ENCODE assay signal across 33 mouse cellular contexts in the genomic region with DNA sequence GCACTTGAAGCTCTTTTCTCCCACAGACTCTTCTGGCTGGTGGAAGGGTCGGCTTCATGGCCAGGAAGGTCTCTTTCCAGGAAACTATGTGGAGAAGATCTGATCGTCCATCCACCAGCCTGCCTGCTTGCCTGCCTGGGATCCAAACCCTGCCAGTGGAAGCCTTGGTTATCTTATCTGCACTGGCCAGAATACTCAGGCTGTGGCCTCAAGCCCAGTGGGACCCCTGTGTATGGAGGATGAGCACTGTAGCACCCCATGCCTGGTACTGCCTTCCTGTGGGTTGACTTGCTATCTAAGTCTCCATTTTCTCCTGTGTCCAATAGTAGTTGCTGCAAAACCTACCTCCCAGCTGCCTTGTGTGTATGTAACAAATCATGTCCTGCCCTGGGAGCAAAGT. TPM values are rescaled to one million over a fixed set of nuclear protein-coding genes. Genes with fewer than 3 reads are reported as not detected.
DNase-seq lines count a peak whose midpoint lies in the region; ATAC-seq lines count a peak whose summit lies in the region.
"Had no signal": no experiment of that assay in that cellular context is flagged by ENCODE, and none has a peak within 500 bp of the region (broad histone marks: within the 10 kb centered on the region; RNA-seq: fewer than 3 reads in every experiment).

No protein-coding gene starts in this region.

- no peak overlapping the region for H3K4me2 ChIP-seq in liver, embryonic 15.5 days
- H3K4me2 ChIP-seq: embryonic facial prominence, embryonic 13.5 days; forebrain, embryonic 15.5 days; heart, embryonic 13.5 days; hindbrain, embryonic 12.5 days; limb, embryonic 15.5 days; lung, embryonic 15.5 days had no signal

- peak; percentile 58; the same call in 1 of the 2 replicates for ATAC-seq in liver, embryonic 15.5 days (ENCODE audit: insufficient read depth)
- ATAC-seq: activated CD4-positive, CD25-positive, alpha-beta regulatory T cell, adult 4 months; forebrain, embryonic 15.5 days; intestine, embryonic 16.5 days; midbrain, embryonic 16.5 days had no signal

- intact Hi-C loops in heart, postnatal 36 days (cut with DNase I), result no loop called here

- H3K36me3 ChIP-seq in liver, embryonic 15.5 days (replicated peaks), result no peaks in the 10 kb centered on the region
- H3K36me3 ChIP-seq: embryonic facial prominence, embryonic 13.5 days; forebrain, embryonic 10.5 days; forebrain, embryonic 15.5 days; heart, embryonic 13.5 days; hindbrain, embryonic 12.5 days; limb, embryonic 10.5 days; limb, embryonic 15.5 days; lung, embryonic 15.5 days; midbrain, embryonic 10.5 days had no signal

- no peak overlapping the region for H3K4me3 ChIP-seq in liver, embryonic 15.5 days (replicated peaks)
- H3K4me3 ChIP-seq: embryonic facial prominence, embryonic 13.5 days; forebrain, embryonic 10.5 days; forebrain, embryonic 15.5 days; gastrocnemius, adult 2 months; heart, adult 2 months; heart, embryonic 13.5 days; hindbrain, embryonic 12.5 days; limb, embryonic 10.5 days; limb, embryonic 15.5 days; lung, embryonic 15.5 days; midbrain, embryonic 10.5 days had no signal

- no peaks in the 10 kb centered on the region for H3K27me3 ChIP-seq in liver, embryonic 15.5 days
- H3K27me3 ChIP-seq: CH12.LX; embryonic facial prominence, embryonic 13.5 days; forebrain, embryonic 15.5 days; heart, embryonic 13.5 days; hindbrain, embryonic 12.5 days; limb, embryonic 15.5 days; lung, embryonic 15.5 days had no signal

- 21% methylated on average over 2 of the region's 2 CpGs for WGBS in liver, embryonic 15.5 days (ENCODE audit: insufficient replicate concordance)

- DNase-seq in heart, adult 11 months, result peak; percentile 81
- no peak for DNase-seq in heart, postnatal 36 days
- peak; percentile 12 to 53 for DNase-seq in spleen, postnatal 4 days (ENCODE audit: low spot score in 2 of 2)
- DNase-seq in spleen, adult 12 weeks (ENCODE audit: low spot score), result no peak
- no peak for DNase-seq in lung, postnatal 36 days
- no peak for DNase-seq in embryo, embryonic 10.5 days (ENCODE audit: low spot score)
- DNase-seq: adrenal gland, adult 2 months; cerebellum, adult 8-10 months; cerebellum, postnatal 25 days; gastrocnemius, adult 2 months; gastrocnemius, postnatal 36 days; heart, adult 2 months; heart, postnatal 10 days; kidney, adult 9 months; kidney, postnatal 10 days; right cerebral cortex, postnatal 25 days; spleen, adult 18-20 months had no signal

- H3K9me3 ChIP-seq in liver, embryonic 15.5 days (replicated peaks), result no peaks in the 10 kb centered on the region
- H3K9me3 ChIP-seq: embryonic facial prominence, embryonic 13.5 days; forebrain, embryonic 10.5 days; forebrain, embryonic 15.5 days; heart, embryonic 13.5 days; hindbrain, embryonic 12.5 days; limb, embryonic 10.5 days; limb, embryonic 15.5 days; lung, embryonic 15.5 days; midbrain, embryonic 10.5 days had no signal

- H3K4me1 ChIP-seq in liver, embryonic 15.5 days (replicated peaks), result peaks cover 8% of the 10 kb centered on the region
- H3K4me1 ChIP-seq: embryonic facial prominence, embryonic 13.5 days; forebrain, embryonic 10.5 days; forebrain, embryonic 15.5 days; heart, embryonic 13.5 days; hindbrain, embryonic 12.5 days; limb, embryonic 10.5 days; limb, embryonic 15.5 days; lung, embryonic 15.5 days; midbrain, embryonic 10.5 days had no signal

- no peak overlapping the region for H3K27ac ChIP-seq in liver, embryonic 15.5 days (replicated peaks)
- H3K27ac ChIP-seq: embryonic facial prominence, embryonic 13.5 days; forebrain, embryonic 10.5 days; forebrain, embryonic 15.5 days; gastrocnemius, adult 2 months; heart, adult 2 months; heart, embryonic 13.5 days; hindbrain, embryonic 12.5 days; limb, embryonic 10.5 days; limb, embryonic 15.5 days; lung, embryonic 15.5 days; midbrain, embryonic 10.5 days; stomach, postnatal 0 days had no signal

- no peak overlapping the region for H3K9ac ChIP-seq in liver, embryonic 15.5 days
- H3K9ac ChIP-seq: embryonic facial prominence, embryonic 13.5 days; forebrain, embryonic 15.5 days; heart, embryonic 13.5 days; hindbrain, embryonic 12.5 days; limb, embryonic 15.5 days; lung, embryonic 15.5 days had no signal

RNA-seq across cellular contexts. Expression of gene Zfp414, which starts 21.6 kb away (rescaled TPM):
- 10 to 100 TPM in 1 of 2 experiments, 1 to 10 TPM in 1; 9.8 to 10.6 TPM for total RNA-seq in heart, postnatal 36 days (2021)
- 16.9 and 18.2 TPM in 2 replicates for polyA plus RNA-seq in liver, embryonic 15.5 days (2015; fragmentation: Nextera tagmentation; extraction: Ambion mirVana)

RNA-seq across cellular contexts. Expression of gene Pram1, which starts 30.6 kb away (rescaled TPM):
- total RNA-seq in heart, postnatal 36 days (2021), result under 1 TPM in 1 of 2 experiments, not detected in 1; 0.22 TPM
- 4.2 and 4.8 TPM in 2 replicates for polyA plus RNA-seq in liver, embryonic 15.5 days (2015; fragmentation: Nextera tagmentation; extraction: Ambion mirVana)
- total RNA-seq: gastrocnemius, postnatal 36 days had no signal
- polyA plus RNA-seq: adrenal gland, adult 2 months; C2C12; midbrain, embryonic 16.5 days had no signal

RNA-seq across cellular contexts. Expression of gene Myo1f, which starts 51.8 kb away (rescaled TPM):
- 1 to 10 TPM; 2.2 to 2.8 TPM for total RNA-seq in heart, postnatal 36 days (2021)
- polyA plus RNA-seq in liver, embryonic 15.5 days (2015; fragmentation: Nextera tagmentation; extraction: Ambion mirVana), result 11.9 and 12.3 TPM in 2 replicates
- polyA plus RNA-seq: C2C12 had no signal

Comparison
In these comparisons a context has a peak if more than half of its experiments do, and no peak if none do; other contexts are left out.
1. DNase-seq: peak in heart, adult 11 months (single experiment) and spleen, postnatal 4 days (2 of 2); none in heart, postnatal 36 days (0 of 2), spleen, adult 12 weeks (single experiment), lung, postnatal 36 days (single experiment) and embryo, embryonic 10.5 days (single experiment).